Mouse (Mus musculus): ENCODE data around the gene Trim67. TPM values are rescaled to one million over a fixed set of nuclear protein-coding genes. Genes with fewer than 3 reads are reported as not detected.
A peak's percentile ranks its signal among the peaks of the same experiment; 100 is the strongest.

Trim67 gene
- 0.10 and 0.36 TPM in 2 replicates for polyA plus RNA-seq (2015; fragmentation: Nextera tagmentation; extraction: Ambion mirVana)

DNA sequence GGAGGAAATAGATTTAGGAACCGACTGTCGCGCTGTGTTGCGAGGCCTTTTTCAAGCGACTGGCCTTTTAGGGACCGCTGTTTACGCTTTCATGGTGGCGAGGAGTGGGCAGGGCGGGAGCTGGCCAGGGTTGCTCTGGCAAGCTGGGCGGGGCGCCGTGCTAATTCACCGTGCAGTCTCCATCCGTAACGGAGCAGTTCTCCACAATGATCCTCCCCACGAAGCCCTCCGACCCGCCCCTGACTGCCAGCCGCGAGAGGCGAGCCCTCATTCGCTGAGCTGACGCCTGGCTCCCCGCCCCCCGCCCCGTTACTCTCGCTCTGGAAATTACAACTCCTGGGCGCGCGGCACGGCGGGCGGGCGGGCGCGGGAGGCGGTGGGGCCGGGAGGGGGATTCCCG is at the start of gene Trim67:
Gene Trim67 (plus strand): TSS at position 385 of the 400 bp plus-strand sequence.
- peak; percentile 90 for ATAC-seq (replicated peaks; ENCODE audit: low FRiP score)
- no peak within 1 kb of the TSS for H3K27ac ChIP-seq

DNA sequence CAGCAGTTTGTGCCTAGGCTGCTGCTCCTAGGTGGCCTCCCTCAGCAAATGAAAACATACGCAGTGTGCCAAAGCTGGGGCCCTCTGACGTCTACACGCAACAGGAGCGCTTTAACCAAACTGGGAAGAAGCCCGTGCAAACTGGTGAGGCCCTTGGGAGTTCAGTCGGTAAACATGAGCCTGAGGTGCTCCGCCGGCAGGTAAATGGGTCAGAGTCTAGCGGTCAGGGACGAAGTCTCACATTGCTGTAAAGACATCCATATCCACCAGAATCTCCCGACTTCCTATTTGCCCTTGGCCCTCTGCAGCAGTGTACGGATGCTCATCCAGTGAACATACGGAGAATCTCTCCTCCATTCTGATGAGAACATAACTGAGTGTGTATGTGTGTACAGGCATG is 46.2 kb upstream of the Trim67 start:
- H3K4me2 ChIP-seq = no peak overlapping the region
- H3K4me1 ChIP-seq = peaks cover 23% of the 10 kb centered on the region
- no peak overlapping the region for H3K27ac ChIP-seq
- H3K27me3 ChIP-seq = peaks cover 20% of the 10 kb centered on the region
- H3K36me3 ChIP-seq = no peaks in the 10 kb centered on the region
- no peak overlapping the region for H3K4me3 ChIP-seq (replicated peaks)
- 62% methylated on average over 13 of the region's 13 CpGs for WGBS
- no peaks in the 10 kb centered on the region; the same call in 1 of the 2 replicates for H3K9me3 ChIP-seq (replicated peaks)
- ATAC-seq (replicated peaks; ENCODE audit: low FRiP score) = no peak
- no peak overlapping the region for H3K9ac ChIP-seq

More for the DNA sequence above, at the start of gene Trim67:
- Histone ChIP-seq H3K27me3 (peaks cover 93% of the 10 kb centered on the region), H3K36me3 (no peaks in the 10 kb centered on the region), H3K9me3 (replicated peaks) (no peaks in the 10 kb centered on the region), H3K9ac (no peak within 1 kb of the TSS), H3K4me1 (peaks cover 34% of the 10 kb centered on the region), H3K4me3 (replicated peaks) (peak within 1 kb of the TSS; percentile 60), H3K4me2 (peak within 1 kb of the TSS; percentile 99)
- WGBS = under 1% methylated on average over 39 of the region's 39 CpGs

DNA sequence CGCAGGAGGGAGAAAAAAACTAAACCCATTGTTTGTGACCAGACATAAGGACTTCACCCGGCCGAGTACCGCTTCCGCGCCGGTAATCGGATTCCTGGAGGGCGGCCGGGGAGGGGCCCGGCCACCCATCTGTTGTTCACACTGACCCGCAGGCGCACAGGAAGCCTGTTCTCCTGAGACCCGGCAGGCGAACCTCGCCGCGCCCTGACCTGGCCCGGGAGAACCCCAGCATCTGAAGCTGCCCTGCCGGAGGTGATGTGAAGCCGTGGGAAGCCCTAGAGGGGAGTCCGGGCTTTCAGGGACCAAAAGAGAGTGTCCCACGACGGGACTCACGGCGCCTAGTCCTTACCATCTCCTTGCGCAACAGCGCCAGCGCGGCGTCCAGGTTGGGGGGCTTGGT is 41.7 kb upstream of the Trim67 start:
- Histone ChIP-seq H3K9me3 (replicated peaks) (no peaks in the 10 kb centered on the region; the same call in 1 of the 2 replicates), H3K27ac (no peak overlapping the region), H3K4me2 (peak overlapping the region; percentile 95), H3K27me3 (peaks cover 33% of the 10 kb centered on the region), H3K4me1 (peaks cover 62% of the 10 kb centered on the region), H3K9ac (peak overlapping the region; percentile 53), H3K36me3 (no peaks in the 10 kb centered on the region), H3K4me3 (replicated peaks) (peak overlapping the region; percentile 69)
- peak; percentile 22; the same call in 1 of the 2 replicates for ATAC-seq (replicated peaks; ENCODE audit: low FRiP score)
- under 1% methylated on average over 31 of the region's 31 CpGs for WGBS

DNA sequence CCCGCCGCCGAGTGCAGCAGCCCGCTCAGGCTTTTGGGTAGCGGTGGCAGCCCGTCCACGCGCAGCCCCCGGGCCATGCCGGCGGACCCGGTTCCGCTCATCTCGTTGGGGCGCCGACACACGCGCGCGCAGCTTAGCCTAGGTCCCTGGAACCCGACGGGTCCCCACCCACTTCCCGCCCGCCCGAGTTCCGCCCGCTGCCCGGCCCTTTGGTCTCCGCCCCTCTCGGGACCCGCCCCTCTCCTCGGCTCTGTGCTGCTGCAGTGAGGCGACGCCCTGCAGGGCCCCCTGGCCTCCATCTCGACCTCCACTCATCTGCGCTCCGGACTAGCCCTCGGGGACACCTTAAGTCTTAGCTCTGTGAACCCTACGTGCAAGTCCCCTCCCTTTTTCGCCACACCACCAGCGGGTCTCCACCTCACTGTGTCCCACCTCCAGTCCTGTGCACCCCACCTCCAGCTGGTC is 41.2 kb upstream of the Trim67 start, which contains the start of gene Fam89a:
Gene Fam89a (minus strand): TSS at position 124 of the 465 bp plus-strand sequence.
- Histone ChIP-seq H3K27me3 (peaks cover 33% of the 10 kb centered on the region), H3K4me3 (replicated peaks) (peak within 1 kb of the TSS; percentile 69), H3K4me2 (peak within 1 kb of the TSS; percentile 95), H3K27ac (no peak within 1 kb of the TSS), H3K36me3 (no peaks in the 10 kb centered on the region), H3K4me1 (peaks cover 60% of the 10 kb centered on the region), H3K9ac (peak within 1 kb of the TSS; percentile 53), H3K9me3 (replicated peaks) (no peaks in the 10 kb centered on the region; the same call in 1 of the 2 replicates)
- ATAC-seq (replicated peaks; ENCODE audit: low FRiP score) = peak; percentile 80
- under 1% methylated on average over 35 of the region's 41 CpGs for WGBS

DNA sequence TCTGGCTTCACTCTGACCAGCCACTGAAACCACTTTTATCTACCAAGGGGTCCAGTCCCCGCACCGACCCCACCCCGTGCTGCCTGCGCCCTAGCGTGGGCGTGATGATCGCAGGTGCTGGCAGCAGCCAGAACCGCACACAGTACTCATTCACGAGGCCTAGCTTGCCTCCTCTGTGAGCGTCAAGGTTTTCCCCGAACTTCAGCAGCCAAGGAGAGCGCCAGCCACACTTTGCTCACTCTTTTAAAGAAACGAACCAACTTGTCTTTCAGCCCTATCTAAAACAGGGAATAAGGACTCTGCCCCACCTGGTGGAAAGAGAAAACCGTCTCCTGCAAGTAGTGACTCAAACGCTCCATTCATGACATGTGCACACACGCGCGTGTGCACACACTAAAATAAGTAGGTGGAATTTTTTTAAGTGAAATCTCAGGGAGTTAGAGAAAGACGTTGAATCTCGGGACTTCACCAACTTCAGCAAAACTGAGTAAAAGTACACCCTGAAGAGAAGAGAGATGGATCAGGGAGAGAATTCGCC is 40.5 kb upstream of the Trim67 start:
- H3K36me3 ChIP-seq = no peaks in the 10 kb centered on the region
- peak overlapping the region; percentile 95 for H3K4me2 ChIP-seq
- H3K4me1 ChIP-seq = peaks cover 60% of the 10 kb centered on the region
- no peak overlapping the region for H3K27ac ChIP-seq
- H3K4me3 ChIP-seq (replicated peaks) = peak overlapping the region; percentile 69
- WGBS = 35% methylated on average over 21 of the region's 21 CpGs
- ATAC-seq (replicated peaks; ENCODE audit: low FRiP score) = no peak; the same call in 1 of the 2 replicates
- H3K9me3 ChIP-seq (replicated peaks) = no peaks in the 10 kb centered on the region; the same call in 1 of the 2 replicates
- no peak overlapping the region for H3K9ac ChIP-seq
- H3K27me3 ChIP-seq = peaks cover 33% of the 10 kb centered on the region

DNA sequence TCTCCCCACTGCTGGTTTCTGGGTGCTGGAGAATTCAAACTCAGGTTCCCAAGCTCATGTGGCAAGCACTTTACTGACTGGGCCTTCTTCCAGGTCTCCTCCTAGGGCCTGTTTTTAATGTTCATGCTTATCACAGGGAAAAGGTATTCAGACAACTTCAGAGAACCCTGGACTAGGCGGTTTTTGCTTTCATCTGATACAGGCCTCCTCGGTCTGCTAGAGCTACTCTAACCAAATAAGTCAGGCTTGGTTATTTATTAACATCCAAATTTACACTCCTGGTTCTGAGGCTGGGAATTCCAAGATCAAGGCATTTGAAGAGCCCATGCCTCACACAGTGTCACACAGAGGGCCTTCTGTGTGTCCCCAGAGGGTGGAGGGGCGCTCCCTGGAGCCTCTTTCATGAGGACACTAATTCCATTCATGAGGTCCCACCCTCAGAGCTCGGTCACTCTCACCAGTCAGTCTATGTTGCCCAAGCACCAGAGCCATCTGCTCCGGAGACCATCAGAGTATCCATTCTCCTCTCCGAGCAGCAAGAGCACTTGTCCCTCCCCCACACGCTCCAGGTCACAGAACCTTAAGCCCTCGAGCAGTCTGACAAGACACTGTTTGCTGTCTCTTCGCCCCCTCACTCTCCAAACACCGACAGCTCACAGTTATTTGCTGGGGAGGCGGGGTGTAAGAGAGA is 38.6 kb upstream of the Trim67 start:
- peak overlapping the region; percentile 42 for H3K4me2 ChIP-seq
- no peaks in the 10 kb centered on the region for H3K9me3 ChIP-seq (replicated peaks)
- 0 out of 2 replicates have a peak overlapping the region, but pooled peaks have one; percentile 7 for H3K4me3 ChIP-seq (replicated peaks)
- WGBS = 12% methylated on average over 11 of the region's 11 CpGs
- peak overlapping the region; percentile 63 for H3K27ac ChIP-seq
- ATAC-seq (replicated peaks; ENCODE audit: low FRiP score) = peak; percentile 72
- H3K36me3 ChIP-seq = no peaks in the 10 kb centered on the region
- H3K4me1 ChIP-seq = peaks cover 62% of the 10 kb centered on the region
- no peak overlapping the region for H3K9ac ChIP-seq
- H3K27me3 ChIP-seq = peaks cover 33% of the 10 kb centered on the region

DNA sequence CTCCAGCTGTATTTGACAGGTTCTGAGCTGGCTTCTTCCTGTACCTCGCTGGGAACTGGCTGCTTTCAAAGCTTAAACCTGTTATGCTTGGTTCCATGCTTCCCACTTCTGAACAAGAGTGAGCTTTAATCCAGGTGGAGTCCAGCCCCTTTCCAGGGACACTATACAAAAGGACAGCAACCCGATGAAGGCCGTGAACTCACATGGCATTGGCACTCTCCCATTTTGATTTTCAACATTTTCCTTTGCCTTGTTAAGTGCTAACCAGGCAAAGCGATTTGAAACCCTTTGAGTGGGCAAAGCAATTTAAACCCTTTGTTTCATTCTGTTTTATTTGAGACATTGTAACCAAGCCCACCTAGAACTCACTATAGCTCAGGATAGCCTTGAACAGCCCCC is 38.1 kb upstream of the Trim67 start:
- Histone ChIP-seq H3K9ac (no peak overlapping the region), H3K27ac (peak overlapping the region; percentile 63), H3K4me2 (peak overlapping the region; percentile 42; the same call in 1 of the 2 replicates), H3K4me1 (peaks cover 60% of the 10 kb centered on the region), H3K36me3 (no peaks in the 10 kb centered on the region), H3K9me3 (replicated peaks) (no peaks in the 10 kb centered on the region), H3K27me3 (peaks cover 32% of the 10 kb centered on the region), H3K4me3 (replicated peaks) (no peak overlapping the region)
- no peak for ATAC-seq (replicated peaks; ENCODE audit: low FRiP score)
- 43% methylated on average over 4 of the region's 4 CpGs for WGBS

DNA sequence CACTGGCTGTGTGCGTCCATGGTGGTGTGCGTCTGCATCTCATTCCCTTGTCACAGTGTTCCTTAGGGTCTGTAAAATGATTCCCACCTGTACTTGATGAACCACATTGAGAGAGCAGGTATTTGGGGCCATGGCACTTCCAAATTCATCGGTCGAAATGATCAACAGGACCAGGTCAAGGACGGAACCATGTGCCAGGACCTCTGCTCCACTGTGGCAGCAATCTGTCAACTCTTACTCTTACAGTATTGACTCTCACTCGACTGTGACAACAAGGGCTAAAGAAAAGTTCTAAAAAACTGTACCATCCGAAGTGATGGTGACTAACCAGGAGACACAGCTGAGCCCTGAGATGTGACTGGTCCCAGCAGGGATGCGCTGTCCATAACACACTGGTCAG is 37.4 kb upstream of the Trim67 start:
- peak overlapping the region; percentile 63; the same call in 1 of the 2 replicates for H3K27ac ChIP-seq
- WGBS = 84% methylated on average over 8 of the region's 8 CpGs
- peaks cover 53% of the 10 kb centered on the region for H3K4me1 ChIP-seq
- H3K36me3 ChIP-seq = no peaks in the 10 kb centered on the region
- no peak overlapping the region for H3K9ac ChIP-seq
- H3K4me3 ChIP-seq (replicated peaks) = no peak overlapping the region
- 0 out of 2 replicates have a peak, but pooled peaks cover 2% of the 10 kb centered on the region for H3K9me3 ChIP-seq (replicated peaks)
- no peak overlapping the region for H3K4me2 ChIP-seq
- no peak for ATAC-seq (replicated peaks; ENCODE audit: low FRiP score)
- peaks cover 25% of the 10 kb centered on the region for H3K27me3 ChIP-seq

DNA sequence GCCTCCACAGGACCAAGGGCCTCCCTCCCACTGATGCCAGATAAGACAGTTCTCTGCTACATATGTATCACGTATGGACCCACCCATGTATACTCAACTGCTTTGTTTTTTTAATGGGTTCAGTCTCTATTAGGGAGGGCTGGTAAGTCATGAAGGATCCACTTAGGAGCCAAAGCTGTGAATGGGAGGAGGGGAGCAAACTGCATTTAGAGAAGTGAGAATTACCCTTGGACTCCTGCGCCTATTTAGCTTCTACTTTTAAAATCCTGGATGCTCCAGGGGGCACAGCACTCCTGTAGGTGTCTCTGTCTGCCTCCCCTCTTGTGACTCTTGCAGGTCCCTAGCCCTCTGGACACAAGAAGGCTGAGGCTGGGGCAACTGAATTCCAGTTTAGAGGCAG is 36.7 kb upstream of the Trim67 start:
- H3K9ac ChIP-seq = no peak overlapping the region
- no peak overlapping the region for H3K4me3 ChIP-seq (replicated peaks)
- no peak for ATAC-seq (replicated peaks; ENCODE audit: low FRiP score)
- no peak overlapping the region for H3K4me2 ChIP-seq
- H3K27ac ChIP-seq = no peak overlapping the region
- peaks cover 18% of the 10 kb centered on the region for H3K27me3 ChIP-seq
- WGBS = 70% methylated on average over 2 of the region's 2 CpGs
- peaks cover 46% of the 10 kb centered on the region for H3K4me1 ChIP-seq
- 0 out of 2 replicates have a peak, but pooled peaks cover 2% of the 10 kb centered on the region for H3K9me3 ChIP-seq (replicated peaks)
- H3K36me3 ChIP-seq = no peaks in the 10 kb centered on the region

DNA sequence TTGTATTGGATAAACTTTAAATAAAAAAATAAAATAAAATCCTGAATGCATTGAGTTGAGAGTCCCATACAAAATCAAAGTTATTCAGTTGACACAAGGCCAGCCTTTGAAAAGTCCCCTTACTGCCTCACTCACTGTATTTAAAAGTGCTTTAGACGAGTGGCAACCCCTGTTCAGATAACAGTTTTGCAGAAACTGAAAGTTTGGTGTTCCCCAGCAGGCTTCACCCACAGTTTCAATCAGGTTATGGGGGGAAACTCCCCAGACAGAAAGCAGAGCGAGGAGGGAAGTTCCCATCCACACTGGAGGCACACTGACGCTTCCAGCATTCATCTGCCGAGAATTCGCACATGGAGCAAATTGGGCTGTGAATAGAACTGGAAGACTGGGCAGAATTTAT is 36.3 kb upstream of the Trim67 start:
- WGBS = 76% methylated on average over 5 of the region's 5 CpGs
- no peaks in the 10 kb centered on the region for H3K36me3 ChIP-seq
- no peak overlapping the region for H3K9ac ChIP-seq
- H3K4me2 ChIP-seq = no peak overlapping the region
- H3K27ac ChIP-seq = no peak overlapping the region
- 0 out of 2 replicates have a peak, but pooled peaks cover 2% of the 10 kb centered on the region for H3K9me3 ChIP-seq (replicated peaks)
- no peak for ATAC-seq (replicated peaks; ENCODE audit: low FRiP score)
- H3K4me3 ChIP-seq (replicated peaks) = no peak overlapping the region
- peaks cover 42% of the 10 kb centered on the region for H3K4me1 ChIP-seq
- H3K27me3 ChIP-seq = peaks cover 14% of the 10 kb centered on the region

DNA sequence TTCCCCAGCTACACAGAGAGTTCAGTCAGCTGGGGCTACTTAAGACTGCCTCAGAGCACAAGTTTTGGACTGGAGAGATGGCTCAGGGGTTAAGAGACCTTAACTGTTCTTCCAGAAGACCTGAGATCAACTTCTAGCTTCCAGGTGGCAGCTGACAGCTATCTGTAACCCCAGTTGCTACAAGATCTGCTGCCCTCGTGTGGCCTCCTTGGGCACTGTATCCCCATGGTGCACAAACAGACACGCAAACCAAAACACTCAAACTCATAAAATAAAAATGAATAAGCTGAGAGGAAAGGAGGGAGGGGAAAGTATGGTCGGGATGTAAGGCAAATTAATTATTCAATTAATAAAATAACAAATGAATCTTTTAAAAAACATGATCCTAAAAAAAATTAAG is 34.3 kb upstream of the Trim67 start:
- Histone ChIP-seq H3K36me3 (no peaks in the 10 kb centered on the region), H3K9ac (no peak overlapping the region), H3K9me3 (replicated peaks) (0 out of 2 replicates have a peak, but pooled peaks cover 2% of the 10 kb centered on the region), H3K27ac (no peak overlapping the region), H3K4me1 (peaks cover 23% of the 10 kb centered on the region), H3K4me3 (replicated peaks) (no peak overlapping the region), H3K4me2 (no peak overlapping the region), H3K27me3 (no peaks in the 10 kb centered on the region)
- no peak for ATAC-seq (replicated peaks; ENCODE audit: low FRiP score)
- 50% methylated on average over 3 of the region's 3 CpGs for WGBS

DNA sequence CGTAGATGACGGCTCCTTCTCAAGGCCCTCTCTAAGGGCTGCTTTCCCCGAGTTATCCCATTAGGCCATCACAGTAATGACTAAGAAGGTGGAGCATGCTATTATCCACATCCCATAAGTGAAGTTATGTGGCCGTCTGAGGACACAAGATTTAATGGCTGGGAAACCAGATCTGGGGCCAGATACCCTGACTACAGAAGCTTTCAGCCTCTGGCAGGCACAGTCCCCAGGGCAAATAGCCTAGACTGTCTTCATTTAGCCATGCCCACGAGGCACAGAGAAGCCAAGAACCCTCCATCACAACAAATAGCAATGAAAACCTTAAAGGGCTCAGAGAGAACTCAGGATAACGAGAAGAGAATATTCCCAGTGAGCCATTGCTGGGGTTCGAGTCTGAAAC is 29.8 kb upstream of the Trim67 start:
- WGBS = 59% methylated on average over 7 of the region's 7 CpGs
- no peak overlapping the region for H3K4me3 ChIP-seq (replicated peaks)
- no peak overlapping the region for H3K4me2 ChIP-seq
- no peaks in the 10 kb centered on the region for H3K36me3 ChIP-seq
- H3K9me3 ChIP-seq (replicated peaks) = 0 out of 2 replicates have a peak, but pooled peaks cover 2% of the 10 kb centered on the region
- no peaks in the 10 kb centered on the region for H3K27me3 ChIP-seq
- H3K27ac ChIP-seq = no peak overlapping the region
- no peak overlapping the region for H3K9ac ChIP-seq
- H3K4me1 ChIP-seq = no peaks in the 10 kb centered on the region
- ATAC-seq (replicated peaks; ENCODE audit: low FRiP score) = no peak
